Mouse (Mus musculus): ENCODE data around the gene Gm29735. TPM values are rescaled to one million over a fixed set of nuclear protein-coding genes. Genes with fewer than 3 reads are reported as not detected.
"Not testable (repeated sequence)": the region's sequence is repeated elsewhere in the genome, so short reads cannot be mapped to it uniquely, and the experiment has no call there.

The Gm29735 gene
- polyA plus RNA-seq, 1 experiment = not detected

GRCm38 (mm10) chr7:142120629-142121028, 36.3 kb downstream of the Gm29735 start, which contains the start of gene Gm45618:
Gene Gm45618, minus strand, starts transcription at chr7:142120729.
- not testable (repeated sequence) for DNase-seq (ENCODE audit: low spot score)

- DNase-seq (ENCODE audit: low spot score) = no peak
These were observed 37.3 kb downstream of the Gm29735 start for GRCm38 (mm10) chr7:142119632-142120031.

Other genes starting within 250 kb of the Gm29735 start
- gene Tollip, start 238.6 kb downstream of the Gm29735 start, polyA plus RNA-seq (2012; rRNA removed) = 47.1 and 47.7 TPM in 2 replicates
- 0.27 and 0.34 TPM in 2 replicates for gene Brsk2, start 207.4 kb downstream of the Gm29735 start, polyA plus RNA-seq (2012; rRNA removed)
- gene Mob2, start 96.0 kb downstream of the Gm29735 start, polyA plus RNA-seq (2012; rRNA removed) = 91.8 and 102 TPM in 2 replicates
- 4.1 and 5.0 TPM in 2 replicates for gene Dusp8, start 61.3 kb downstream of the Gm29735 start, polyA plus RNA-seq (2012; rRNA removed)
- gene Gm45618, start 36.4 kb downstream of the Gm29735 start, polyA plus RNA-seq (2012; rRNA removed) = not detected in 2 replicates
- not detected in 2 replicates for gene Gm39115, start 21.1 kb downstream of the Gm29735 start, polyA plus RNA-seq (2012; rRNA removed)
- not detected in 2 replicates for gene Gm45337, start 12.5 kb downstream of the Gm29735 start, polyA plus RNA-seq (2012; rRNA removed)
- gene Gm4553, start 8.6 kb upstream of the Gm29735 start, polyA plus RNA-seq (2012; rRNA removed) = not detected in 2 replicates
- gene Krtap5-2, start 18.9 kb upstream of the Gm29735 start, polyA plus RNA-seq (2012; rRNA removed) = not detected in 2 replicates
- gene Gm10153, start 33.3 kb upstream of the Gm29735 start, polyA plus RNA-seq (2012; rRNA removed) = not detected in 2 replicates
- gene Krtap5-3, start 44.3 kb upstream of the Gm29735 start, polyA plus RNA-seq (2012; rRNA removed) = not detected in 2 replicates
- not detected in 2 replicates for gene Gm7579, start 54.7 kb upstream of the Gm29735 start, polyA plus RNA-seq (2012; rRNA removed)
- not detected in 2 replicates for gene Krtap5-5, start 72.9 kb upstream of the Gm29735 start, polyA plus RNA-seq (2012; rRNA removed)
- not detected in 2 replicates for gene Gm40460, start 84.0 kb upstream of the Gm29735 start, polyA plus RNA-seq (2012; rRNA removed)
- not detected in 2 replicates for gene Gm2431, start 101.2 kb upstream of the Gm29735 start, polyA plus RNA-seq (2012; rRNA removed)
- gene Gm4559, start 117.2 kb upstream of the Gm29735 start, polyA plus RNA-seq (2012; rRNA removed) = not detected in 2 replicates
- not detected in 2 replicates for gene Krtap5-1, start 140.0 kb upstream of the Gm29735 start, polyA plus RNA-seq (2012; rRNA removed)
- not detected in 2 replicates for gene Krtap5-4, start 146.4 kb upstream of the Gm29735 start, polyA plus RNA-seq (2012; rRNA removed)
- gene Ifitm10, start 216.6 kb upstream of the Gm29735 start, polyA plus RNA-seq (2012; rRNA removed) = 35.2 and 36.2 TPM in 2 replicates
- 2.0 and 2.2 TPM in 2 replicates for gene Gm49369, start 225.6 kb upstream of the Gm29735 start, polyA plus RNA-seq (2012; rRNA removed)
- 836 and 938 TPM in 2 replicates for gene Ctsd, start 230.9 kb upstream of the Gm29735 start, polyA plus RNA-seq (2012; rRNA removed)